ENCODE assay signal across 18 mouse cellular contexts in the genomic region with DNA sequence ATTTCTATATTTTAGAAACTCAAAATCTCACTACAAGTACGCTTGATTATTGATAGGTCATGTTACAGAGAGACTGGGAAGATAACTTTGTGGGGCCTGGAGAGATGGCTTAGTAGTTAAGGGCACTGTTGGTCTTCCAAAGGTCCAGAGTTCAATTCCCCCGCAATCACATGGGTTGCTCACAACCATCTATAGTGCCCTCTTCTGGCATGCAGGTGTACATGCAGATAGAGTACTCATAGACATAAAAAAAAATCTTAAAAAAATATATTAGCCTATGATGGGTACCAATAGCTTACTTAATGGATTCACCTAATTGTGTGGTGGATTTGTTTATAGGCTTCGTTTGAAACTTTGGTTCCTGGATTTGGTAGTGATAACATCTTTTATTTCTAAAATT.
DNase-seq lines count a peak whose midpoint lies in the region; ATAC-seq and TF ChIP-seq lines count a peak whose summit lies in the region.
"Had no signal": no experiment of that assay in that cellular context is flagged by ENCODE, and none has a peak within 500 bp of the region (broad histone marks: within the 10 kb centered on the region; RNA-seq: fewer than 3 reads in every experiment).

No protein-coding gene starts in this region.

- H3K79me2 ChIP-seq in liver, adult 2 months (ENCODE audit: control insufficient read depth, insufficient read depth, low read length) = no peaks in the 10 kb centered on the region

- WGBS in liver, adult 2 months = 68% methylated on average over 3 of the region's 3 CpGs
- 63% methylated on average over 3 of the region's 3 CpGs for WGBS in liver, embryonic 12.5 days (ENCODE audit: insufficient replicate concordance)
- 83% methylated on average over 3 of the region's 3 CpGs for WGBS in neural tube, embryonic 15.5 days

- H3K27ac ChIP-seq in liver, adult 2 months (replicated peaks; ENCODE audit: insufficient read depth, low read depth, low read length) = no peak overlapping the region
- H3K27ac ChIP-seq in liver, embryonic 12.5 days = no peak overlapping the region
- no peak overlapping the region for H3K27ac ChIP-seq in neural tube, embryonic 15.5 days (replicated peaks)
- H3K27ac ChIP-seq: heart, embryonic 15.5 days; limb, embryonic 10.5 days; midbrain, embryonic 10.5 days had no signal

- H3K27me3 ChIP-seq in liver, adult 2 months (ENCODE audit: control insufficient read depth, insufficient read depth, low read length) = no peaks in the 10 kb centered on the region
- H3K27me3 ChIP-seq in liver, embryonic 12.5 days (replicated peaks) = no peaks in the 10 kb centered on the region
- H3K27me3 ChIP-seq in E14TG2a.4 (ENCODE audit: insufficient read depth, low read length) = no peaks in the 10 kb centered on the region
- H3K27me3 ChIP-seq in neural tube, embryonic 15.5 days (replicated peaks) = no peaks in the 10 kb centered on the region
- H3K27me3 ChIP-seq: heart, embryonic 15.5 days had no signal

- no peak overlapping the region for H3K4me2 ChIP-seq in liver, embryonic 12.5 days
- H3K4me2 ChIP-seq in neural tube, embryonic 15.5 days = no peak overlapping the region
- H3K4me2 ChIP-seq: heart, embryonic 15.5 days had no signal

- no peak for TF ChIP-seq CTCF in liver, adult 2 months (IDR thresholded peaks at IDR 0.05; ENCODE audit: low read depth, low read length)
- TF ChIP-seq CTCF in E14TG2a.4 (conservative IDR thresholded peaks at IDR 0.05; ENCODE audit: low read length) = peak; percentile 42

- no peaks in the 10 kb centered on the region for H3K9me3 ChIP-seq in liver, embryonic 12.5 days (replicated peaks)
- H3K9me3 ChIP-seq in E14TG2a.4 (ENCODE audit: low read length) = no peaks in the 10 kb centered on the region
- H3K9me3 ChIP-seq in neural tube, embryonic 15.5 days (replicated peaks) = no peaks in the 10 kb centered on the region
- H3K9me3 ChIP-seq: heart, embryonic 15.5 days; limb, embryonic 10.5 days; midbrain, embryonic 10.5 days had no signal

- no peaks in the 10 kb centered on the region for H3K36me3 ChIP-seq in liver, adult 2 months (ENCODE audit: control insufficient read depth, insufficient read depth, low read length)
- H3K36me3 ChIP-seq in liver, embryonic 12.5 days = no peaks in the 10 kb centered on the region
- H3K36me3 ChIP-seq in E14TG2a.4 (ENCODE audit: insufficient read depth, low read length) = no peaks in the 10 kb centered on the region
- no peaks in the 10 kb centered on the region for H3K36me3 ChIP-seq in neural tube, embryonic 15.5 days
- H3K36me3 ChIP-seq: heart, embryonic 15.5 days; limb, embryonic 10.5 days; midbrain, embryonic 10.5 days had no signal

- no peaks in the 10 kb centered on the region for H3K4me1 ChIP-seq in liver, adult 2 months (ENCODE audit: control insufficient read depth, insufficient read depth, low read length)
- no peaks in the 10 kb centered on the region for H3K4me1 ChIP-seq in liver, embryonic 12.5 days
- H3K4me1 ChIP-seq in E14TG2a.4 (replicated peaks; ENCODE audit: low read depth, low read length) = no peaks in the 10 kb centered on the region
- H3K4me1 ChIP-seq in neural tube, embryonic 15.5 days = no peaks in the 10 kb centered on the region
- H3K4me1 ChIP-seq: heart, embryonic 15.5 days; limb, embryonic 10.5 days; midbrain, embryonic 10.5 days had no signal

- TF ChIP-seq POLR2A in liver, adult 2 months (IDR thresholded peaks at IDR 0.05; ENCODE audit: extremely low read depth, insufficient read depth, low read length) = no peak

- H3K4me3 ChIP-seq in liver, adult 2 months (ENCODE audit: insufficient read depth, low read depth, low read length) = no peak overlapping the region
- no peak overlapping the region for H3K4me3 ChIP-seq in liver, embryonic 12.5 days
- no peak overlapping the region for H3K4me3 ChIP-seq in E14TG2a.4 (replicated peaks; ENCODE audit: low read length)
- no peak overlapping the region for H3K4me3 ChIP-seq in neural tube, embryonic 15.5 days (replicated peaks)
- H3K4me3 ChIP-seq: heart, embryonic 15.5 days; limb, embryonic 10.5 days; midbrain, embryonic 10.5 days; myocyte had no signal

- no peak overlapping the region for H3K9ac ChIP-seq in liver, adult 2 months (ENCODE audit: low read depth, low read length)
- H3K9ac ChIP-seq in liver, embryonic 12.5 days = no peak overlapping the region
- no peak overlapping the region for H3K9ac ChIP-seq in neural tube, embryonic 15.5 days (replicated peaks)
- H3K9ac ChIP-seq: heart, embryonic 15.5 days had no signal

- ATAC-seq in CD4-positive, CD25-positive, alpha-beta regulatory T cell, adult 4 months = no peak
- no peak for ATAC-seq in liver, embryonic 12.5 days
- ATAC-seq in granulocyte monocyte progenitor cell, adult 5-6 weeks (replicated peaks; ENCODE audit: poor library complexity, severe bottlenecking) = no peak; the same call in 1 of the 2 replicates
- no peak for ATAC-seq in neural tube, embryonic 15.5 days (ENCODE audit: low FRiP score)
- ATAC-seq: forebrain, embryonic 16.5 days had no signal

- DNase-seq in CD4-positive, CD25-positive, alpha-beta regulatory T cell, adult 2 months (ENCODE audit: low read depth, low spot score) = peak; percentile 24
- DNase-seq in liver, adult 2 months (ENCODE audit: extremely low read depth, low read depth, low spot score) = peak; percentile 24
- peak; percentile 17 for DNase-seq in naive thymus-derived CD4-positive, alpha-beta T cell, adult 2 months (ENCODE audit: low read depth)
- DNase-seq: cerebellum, adult 11-12 months; embryo, embryonic 11 days; gastrocnemius, postnatal 25 days; kidney, postnatal 10 days; right cerebral cortex, postnatal 4 days had no signal
